Mouse (Mus musculus) bone marrow macrophage, adult 2 months (primary cell): ENCODE measurements around the gene Chchd6.

Experiments used
- CTCF ChIP-seq: IDR thresholded peaks from 2 replicates; pipeline ENCODE4 v1.5.1; 2012; ENCODE audit warnings: low read depth, mild to moderate bottlenecking, low read length, moderate library complexity
- POLR2A ChIP-seq: IDR thresholded peaks from 2 replicates; pipeline ENCODE4 v1.6.1; 2012; ENCODE audit warnings: mild to moderate bottlenecking, low read depth, low read length, borderline replicate concordance

DNA sequence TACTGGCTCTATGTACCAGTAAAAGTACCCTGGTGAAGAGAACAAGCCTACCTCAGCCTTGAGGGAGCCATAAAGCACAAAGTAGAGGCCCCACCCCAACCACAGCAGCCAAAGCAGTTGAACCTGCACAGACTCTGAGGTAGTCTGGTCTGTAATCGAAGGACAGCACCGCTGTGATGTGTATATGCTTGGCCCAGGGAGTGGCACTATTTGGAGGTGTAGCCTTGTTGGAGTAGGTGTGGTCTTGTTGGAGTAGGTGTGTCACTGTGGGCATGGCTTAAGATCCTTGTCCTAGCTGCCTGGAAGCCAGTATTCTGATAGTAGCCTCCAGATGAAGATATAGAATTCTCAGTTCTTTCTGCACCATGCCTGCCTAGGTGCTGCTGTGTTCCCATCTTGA lies 203.2 kb downstream of the Chchd6 start:
- TF ChIP-seq CTCF (no peak), POLR2A (no peak)
